Mouse (Mus musculus) testis, adult 2 months (tissue): ENCODE data around the gene Mat1a. TPM values are rescaled to one million over a fixed set of nuclear protein-coding genes. Genes with fewer than 3 reads are reported as not detected.

Experiments used
- H3K27ac ChIP-seq: fragments of 200-500 bp; 2 replicates; pipeline ENCODE4 v1.5.1; 2012; ENCODE audit warnings: low read depth, low read length; ENCODE audit not compliant: control insufficient read depth, insufficient read depth
- H3K27me3 ChIP-seq: fragments of 200-500 bp; 2 replicates; pipeline ENCODE4 v1.6.1; 2012; ENCODE audit warnings: mild to moderate bottlenecking, low read length, moderate library complexity; ENCODE audit not compliant: control insufficient read depth, insufficient read depth
- H3K36me3 ChIP-seq: fragments of 200-500 bp; 2 replicates; pipeline ENCODE4 v1.6.1; 2012; ENCODE audit warnings: mild to moderate bottlenecking, low read length; ENCODE audit not compliant: control insufficient read depth, insufficient read depth
- H3K4me1 ChIP-seq: fragments of 200-500 bp; 2 replicates; pipeline ENCODE4 v1.6.1; 2012; ENCODE audit warnings: low read length; ENCODE audit not compliant: control insufficient read depth, insufficient read depth
- H3K4me3 ChIP-seq: fragments of 200-500 bp; 2 replicates; pipeline ENCODE4 v1.5.1; 2012; ENCODE audit warnings: low read depth, mild to moderate bottlenecking, low read length, moderate library complexity, mixed read lengths; ENCODE audit not compliant: control insufficient read depth
- CTCF ChIP-seq: fragments of 200-500 bp; IDR thresholded peaks from 2 replicates; pipeline ENCODE4 v1.5.1; 2012; ENCODE audit warnings: low read depth, mild to moderate bottlenecking, inconsistent platforms, low read length, moderate library complexity; ENCODE audit not compliant: control insufficient read depth, insufficient read depth, insufficient replicate concordance
- POLR2A ChIP-seq: fragments of 200-500 bp; IDR thresholded peaks from 2 replicates; pipeline ENCODE4 v1.6.1; 2012; ENCODE audit warnings: low read depth, mild to moderate bottlenecking, inconsistent platforms, low read length, moderate library complexity; ENCODE audit not compliant: control insufficient read depth
- polyA plus RNA-seq: library from polyadenylated mRNA; depleted of rRNA; stranded (reverse); fragments of >200 nt; gene quantifications from 2 replicates; pipeline ENCODE4 v1.2.3, GENCODE M21; 2012

Mat1a gene
- polyA plus RNA-seq, 1 experiment: 0.16 TPM

DNA sequence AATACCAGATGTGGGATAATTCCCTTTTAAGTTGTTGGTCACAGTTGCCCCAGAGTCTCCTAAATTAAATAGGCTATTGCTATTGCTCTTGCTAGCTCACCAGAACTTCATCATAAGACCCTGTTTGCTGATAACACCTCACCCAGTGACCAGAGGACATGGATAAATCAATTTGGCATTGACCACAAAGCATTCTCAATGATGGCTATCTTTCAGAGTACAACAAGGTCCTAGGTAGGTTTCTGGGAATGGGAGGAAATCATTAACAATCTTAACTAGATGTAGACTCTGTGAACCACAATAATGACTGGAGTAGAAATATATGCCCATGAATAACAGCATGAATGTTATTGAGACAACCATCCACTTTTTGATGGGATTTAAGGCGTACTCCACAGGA is 35.9 kb downstream of the Mat1a start:
- Histone ChIP-seq H3K27me3 (no peaks in the 10 kb centered on the region), H3K36me3 (no peaks in the 10 kb centered on the region), H3K4me3 (no peak overlapping the region), H3K27ac (no peak overlapping the region), H3K4me1 (no peaks in the 10 kb centered on the region)
- TF ChIP-seq CTCF: no peak
- TF ChIP-seq POLR2A: no peak

DNA sequence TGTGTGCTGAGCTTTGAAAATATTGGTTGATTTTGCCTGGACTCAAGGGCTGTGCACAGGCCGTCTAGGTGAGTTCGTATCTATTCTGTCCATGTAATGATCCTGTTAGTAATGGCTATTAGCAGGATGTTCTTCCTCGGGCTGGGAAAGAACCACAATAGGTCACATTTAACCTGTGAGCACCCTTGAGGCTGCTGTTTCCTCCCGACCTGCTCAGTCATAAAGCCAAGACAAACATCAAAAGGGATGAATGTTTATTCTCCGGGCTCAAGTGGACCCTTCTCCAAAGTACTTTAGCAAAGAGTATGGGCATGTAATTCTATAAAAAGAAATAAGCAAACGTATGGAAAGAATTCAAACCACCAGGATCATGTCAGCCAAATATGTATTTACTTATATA is 41.2 kb downstream of the Mat1a start:
- H3K4me1 ChIP-seq: no peaks in the 10 kb centered on the region
- TF ChIP-seq POLR2A (no peak), CTCF (no peak)
- no peaks in the 10 kb centered on the region for H3K36me3 ChIP-seq
- H3K27ac ChIP-seq: no peak overlapping the region
- no peak overlapping the region for H3K4me3 ChIP-seq
- no peaks in the 10 kb centered on the region for H3K27me3 ChIP-seq

DNA sequence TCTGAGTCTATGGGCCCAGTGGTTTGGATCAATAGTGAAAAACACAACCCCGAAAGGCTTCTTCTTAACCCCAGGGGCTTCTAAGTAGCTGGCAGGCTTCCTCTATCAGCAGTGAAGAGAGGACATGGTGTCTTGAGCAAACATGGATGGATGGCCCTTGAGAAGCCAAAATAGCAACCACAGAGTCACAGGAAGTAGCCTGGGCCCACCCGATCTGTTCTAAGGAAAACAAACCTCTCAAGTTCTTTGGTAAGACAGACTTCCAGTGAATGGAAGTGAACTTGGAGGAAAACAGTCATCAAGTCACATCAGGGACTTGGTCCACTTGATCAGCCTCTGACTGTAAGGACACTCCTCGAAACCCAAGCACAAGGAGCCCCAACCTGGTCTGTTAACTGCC is 42.1 kb downstream of the Mat1a start:
- no peaks in the 10 kb centered on the region for H3K36me3 ChIP-seq
- H3K27ac ChIP-seq: no peak overlapping the region
- H3K4me1 ChIP-seq: no peaks in the 10 kb centered on the region
- no peak overlapping the region for H3K4me3 ChIP-seq
- H3K27me3 ChIP-seq: no peaks in the 10 kb centered on the region
- no peak for TF ChIP-seq POLR2A
- no peak for TF ChIP-seq CTCF

DNA sequence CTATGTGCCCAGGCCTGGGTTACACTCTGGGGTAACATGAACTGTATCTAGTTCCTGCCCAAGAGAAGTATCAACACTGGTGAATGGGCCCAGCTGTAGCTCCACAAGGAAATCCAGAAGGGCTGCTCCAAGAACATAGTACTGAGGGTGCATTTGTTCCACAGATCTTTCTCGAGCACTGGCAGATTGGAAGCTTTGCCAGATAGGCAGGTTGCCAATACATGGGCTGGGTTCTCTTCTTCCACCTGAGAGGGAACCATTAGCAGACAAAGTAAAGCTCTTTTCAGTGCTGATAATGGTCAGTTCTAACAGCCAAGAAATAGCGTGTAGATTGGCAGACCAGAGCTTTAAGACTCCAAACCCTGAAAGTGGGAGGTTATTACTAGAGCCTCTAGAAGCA is 42.5 kb downstream of the Mat1a start:
- no peaks in the 10 kb centered on the region for H3K4me1 ChIP-seq
- H3K36me3 ChIP-seq: no peaks in the 10 kb centered on the region
- no peaks in the 10 kb centered on the region for H3K27me3 ChIP-seq
- no peak overlapping the region for H3K27ac ChIP-seq
- no peak overlapping the region for H3K4me3 ChIP-seq
- no peak for TF ChIP-seq POLR2A
- TF ChIP-seq CTCF: no peak

- TF ChIP-seq CTCF: no peak
- no peak for TF ChIP-seq POLR2A
- Histone ChIP-seq H3K27me3 (no peaks in the 10 kb centered on the region), H3K4me1 (no peaks in the 10 kb centered on the region), H3K4me3 (no peak within 1 kb of the TSS), H3K36me3 (no peaks in the 10 kb centered on the region), H3K27ac (no peak within 1 kb of the TSS)
Measured at GRCm38 (mm10) chr14:41151220-41151898, 46.5 kb downstream of the Mat1a start, which contains the start of gene Mbl1. Mbl1 (plus strand) TSS chr14:41151458.

GRCm38 (mm10) chr14:41160076-41160475 is 55.2 kb downstream of the Mat1a start:
- H3K27me3 ChIP-seq: no peaks in the 10 kb centered on the region
- H3K4me3 ChIP-seq: no peak overlapping the region
- H3K4me1 ChIP-seq: no peaks in the 10 kb centered on the region
- no peak overlapping the region for H3K27ac ChIP-seq
- no peak for TF ChIP-seq CTCF
- no peak for TF ChIP-seq POLR2A
- no peaks in the 10 kb centered on the region for H3K36me3 ChIP-seq

GRCm38 (mm10) chr14:41160743-41161142 is 55.9 kb downstream of the Mat1a start:
- H3K4me3 ChIP-seq: no peak overlapping the region
- H3K4me1 ChIP-seq: no peaks in the 10 kb centered on the region
- no peak overlapping the region for H3K27ac ChIP-seq
- no peaks in the 10 kb centered on the region for H3K27me3 ChIP-seq
- H3K36me3 ChIP-seq: no peaks in the 10 kb centered on the region
- TF ChIP-seq POLR2A: no peak
- TF ChIP-seq CTCF: no peak
